Mouse (Mus musculus) midbrain, embryonic 10.5 days (tissue): ENCODE data around the gene Kcnip1. TPM values are rescaled to one million over a fixed set of nuclear protein-coding genes. Genes with fewer than 3 reads are reported as not detected.

Experiments
- polyA plus RNA-seq: library from polyadenylated mRNA; unstranded; fragments of >200 nt; fragmentation: Nextera tagmentation; extraction: Ambion mirVana; gene quantifications from 2 replicates; pipeline ENCODE4 v1.2.1, GENCODE M21; 2016

Gene Kcnip1
- polyA plus RNA-seq, 1 experiment from 2014 or later = 5.8 TPM

Other genes with a start within 250 kb of the Kcnip1 start
- 0.19 and 0.25 TPM in 2 replicates for gene Kcnmb1, start 30.1 kb downstream of the Kcnip1 start, polyA plus RNA-seq
- 1.8 and 2.6 TPM in 2 replicates for gene Lcp2, start 53.8 kb upstream of the Kcnip1 start, polyA plus RNA-seq
- not detected in 2 replicates for gene 4930469K13Rik, start 105.4 kb upstream of the Kcnip1 start, polyA plus RNA-seq
- not detected in 2 replicates for gene Foxi1, start 214.9 kb upstream of the Kcnip1 start, polyA plus RNA-seq